Comparison of ENCODE assay signal across 23 mouse cellular contexts in genomic region chr6:16076266-16076665, GRCm38 (mm10).
DNase-seq lines count a peak whose midpoint lies in the region; ATAC-seq lines count a peak whose summit lies in the region.
"Had no signal": no experiment of that assay in that cellular context is flagged by ENCODE, and none has a peak within 500 bp of the region (broad histone marks: within the 10 kb centered on the region; RNA-seq: fewer than 3 reads in every experiment).

No protein-coding gene starts in this region.

- peak; percentile 55 for DNase-seq in forebrain, embryonic 14.5 days (ENCODE audit: low spot score)
- peak; percentile 11 for DNase-seq in layer of hippocampus, adult 11-12 months (ENCODE audit: low spot score)
- no peak for DNase-seq in layer of hippocampus, postnatal 25 days (ENCODE audit: extremely low spot score in 1 of 2, low spot score in 1 of 2)
- DNase-seq in retina, postnatal 1 day, result peak; percentile 24
- no peak for DNase-seq in retina, embryonic 14.5 days (ENCODE audit: low spot score)
- DNase-seq in spleen, postnatal 14 days (ENCODE audit: low spot score in 2 of 2), result no peak
- DNase-seq: adrenal gland, postnatal 25 days; cerebellum, adult 11-12 months; heart, postnatal 4 days; kidney, adult 8-10 months; kidney, postnatal 10 days; liver; lung, postnatal 4 days had no signal

- no peak; the same call in 1 of the 2 replicates for ATAC-seq in forebrain, embryonic 14.5 days
- no peak for ATAC-seq in forebrain, embryonic 12.5 days (ENCODE audit: low FRiP score)
- ATAC-seq: CD4-positive, CD25-positive, alpha-beta regulatory T cell, adult 4 months; intestine, embryonic 15.5 days had no signal

- no peaks in the 10 kb centered on the region for H3K4me1 ChIP-seq in forebrain, embryonic 14.5 days (ENCODE audit: control insufficient read depth, insufficient read depth, low read length)
- no peaks in the 10 kb centered on the region; the same call in 1 of the 2 replicates for H3K4me1 ChIP-seq in forebrain, embryonic 12.5 days
- H3K4me1 ChIP-seq: embryonic facial prominence, embryonic 12.5 days; heart, embryonic 15.5 days; hindbrain, embryonic 15.5 days; intestine, embryonic 15.5 days; liver, embryonic 15.5 days; neural tube, embryonic 15.5 days had no signal

- H3K36me3 ChIP-seq in forebrain, embryonic 14.5 days (ENCODE audit: control insufficient read depth, insufficient read depth, low read length), result no peaks in the 10 kb centered on the region
- H3K36me3 ChIP-seq in forebrain, embryonic 12.5 days (replicated peaks), result no peaks in the 10 kb centered on the region
- H3K36me3 ChIP-seq: embryonic facial prominence, embryonic 12.5 days; heart, embryonic 15.5 days; hindbrain, embryonic 15.5 days; intestine, embryonic 15.5 days; limb, embryonic 10.5 days; liver, embryonic 15.5 days; neural tube, embryonic 15.5 days had no signal

- no peak overlapping the region for H3K9ac ChIP-seq in forebrain, embryonic 14.5 days (ENCODE audit: low read length)
- H3K9ac ChIP-seq in forebrain, embryonic 12.5 days, result no peak overlapping the region
- H3K9ac ChIP-seq: embryonic facial prominence, embryonic 12.5 days; heart, embryonic 15.5 days; hindbrain, embryonic 15.5 days; intestine, embryonic 15.5 days; liver, embryonic 15.5 days; neural tube, embryonic 15.5 days had no signal

- H3K27ac ChIP-seq in forebrain, embryonic 14.5 days (ENCODE audit: low read depth, low read length), result no peak overlapping the region
- H3K27ac ChIP-seq in forebrain, embryonic 12.5 days, result no peak overlapping the region
- H3K27ac ChIP-seq: embryonic facial prominence, embryonic 12.5 days; heart, embryonic 15.5 days; hindbrain, embryonic 15.5 days; intestine, embryonic 15.5 days; left cerebral cortex, adult 2 months; limb, embryonic 10.5 days; liver, embryonic 15.5 days; neural tube, embryonic 15.5 days had no signal

- 70% methylated on average over 2 of the region's 2 CpGs for WGBS in forebrain, embryonic 14.5 days
- WGBS in forebrain, embryonic 12.5 days, result 92% methylated on average over 2 of the region's 2 CpGs

- no peak overlapping the region for H3K4me3 ChIP-seq in forebrain, embryonic 14.5 days (ENCODE audit: low read depth, low read length)
- no peak overlapping the region for H3K4me3 ChIP-seq in forebrain, embryonic 12.5 days (replicated peaks)
- H3K4me3 ChIP-seq: embryonic facial prominence, embryonic 12.5 days; heart, embryonic 15.5 days; hindbrain, embryonic 15.5 days; intestine, embryonic 15.5 days; left cerebral cortex, adult 2 months; limb, embryonic 10.5 days; liver, embryonic 15.5 days; neural tube, embryonic 15.5 days had no signal

- H3K27me3 ChIP-seq in forebrain, embryonic 14.5 days (replicated peaks; ENCODE audit: control insufficient read depth, insufficient read depth, low read length), result no peaks in the 10 kb centered on the region
- H3K27me3 ChIP-seq in forebrain, embryonic 12.5 days, result 0 out of 2 replicates have a peak, but pooled peaks cover 9% of the 10 kb centered on the region
- H3K27me3 ChIP-seq: embryonic facial prominence, embryonic 12.5 days; heart, embryonic 15.5 days; hindbrain, embryonic 15.5 days; intestine, embryonic 15.5 days; liver, embryonic 15.5 days; neural tube, embryonic 15.5 days had no signal

- no peaks in the 10 kb centered on the region for H3K9me3 ChIP-seq in forebrain, embryonic 14.5 days (replicated peaks; ENCODE audit: control insufficient read depth, low read length)
- no peaks in the 10 kb centered on the region for H3K9me3 ChIP-seq in forebrain, embryonic 12.5 days
- H3K9me3 ChIP-seq: embryonic facial prominence, embryonic 12.5 days; heart, embryonic 15.5 days; hindbrain, embryonic 15.5 days; intestine, embryonic 15.5 days; limb, embryonic 10.5 days; liver, embryonic 15.5 days; neural tube, embryonic 15.5 days had no signal

- no peak overlapping the region for H3K4me2 ChIP-seq in forebrain, embryonic 14.5 days (ENCODE audit: low read length)
- no peak overlapping the region for H3K4me2 ChIP-seq in forebrain, embryonic 12.5 days
- H3K4me2 ChIP-seq: embryonic facial prominence, embryonic 12.5 days; heart, embryonic 15.5 days; hindbrain, embryonic 15.5 days; intestine, embryonic 15.5 days; liver, embryonic 15.5 days; neural tube, embryonic 15.5 days had no signal

Comparison
In these comparisons a context has a peak if more than half of its experiments do, and no peak if none do; other contexts are left out.
1. DNase-seq: peak in forebrain, embryonic 14.5 days (single experiment), layer of hippocampus, adult 11-12 months (single experiment) and retina, postnatal 1 day (single experiment); none in layer of hippocampus, postnatal 25 days (0 of 2), retina, embryonic 14.5 days (single experiment) and spleen, postnatal 14 days (0 of 2).